Mouse (Mus musculus) ES-Bruce4 (cell line): Measurements from ENCODE around the gene Ppil2.

Experiments used
- EP300 ChIP-seq: IDR thresholded peaks from 2 replicates; pipeline ENCODE4 v1.6.1; 2011; ENCODE audit warnings: low read depth, low read length; ENCODE audit not compliant: insufficient read depth
- POLR2A ChIP-seq: IDR thresholded peaks from one replicate; pipeline ENCODE4 v1.8.1; 2011; ENCODE audit warnings: low read length; ENCODE audit not compliant: insufficient read depth

GRCm38 (mm10) chr16:17137355-17137754, 26.3 kb upstream of the Ppil2 start:
- TF ChIP-seq EP300, result no peak
- no peak for TF ChIP-seq POLR2A
